Mouse (Mus musculus): ENCODE data around the gene Casp3.

The Casp3 gene

DNA sequence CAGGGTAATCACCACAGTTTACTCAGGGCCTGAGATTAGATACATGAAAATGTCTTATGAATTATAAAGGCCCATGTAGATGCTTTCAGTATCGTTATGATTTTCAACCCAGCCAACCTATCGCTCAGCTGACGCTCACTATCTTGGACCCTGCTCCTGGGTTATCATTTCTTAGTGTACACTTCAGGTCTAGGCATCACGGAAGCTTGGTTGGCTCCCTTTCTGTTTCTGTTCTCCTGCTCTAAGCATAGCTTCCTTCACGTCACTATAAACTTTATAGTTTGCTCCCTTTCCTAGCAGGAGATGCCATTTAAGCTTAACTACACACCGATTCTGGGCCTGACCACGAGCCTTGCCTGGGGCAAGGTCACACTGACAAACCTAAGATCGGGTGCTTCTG, 5.5 kb upstream of the Casp3 start:
- no peak for DNase-seq

DNA sequence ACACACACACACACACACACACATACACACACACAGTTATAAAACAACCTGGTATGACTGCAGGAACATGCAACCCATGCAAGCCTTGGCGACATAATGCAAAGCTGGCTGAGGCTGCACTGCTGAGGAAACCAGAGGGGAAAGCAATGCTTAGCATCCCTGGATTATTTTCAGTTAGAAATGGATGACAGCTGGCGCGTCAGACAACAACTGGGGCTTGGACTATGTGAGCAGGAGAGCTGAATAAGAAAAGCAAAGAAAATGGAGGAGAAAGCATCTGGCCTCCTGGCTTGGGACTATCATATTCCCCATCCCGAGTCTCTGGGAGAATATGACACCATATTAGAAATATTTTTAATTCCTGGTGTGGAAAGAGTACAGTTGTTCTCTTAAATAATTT, 4.2 kb upstream of the Casp3 start:
- DNase-seq = no peak

DNA sequence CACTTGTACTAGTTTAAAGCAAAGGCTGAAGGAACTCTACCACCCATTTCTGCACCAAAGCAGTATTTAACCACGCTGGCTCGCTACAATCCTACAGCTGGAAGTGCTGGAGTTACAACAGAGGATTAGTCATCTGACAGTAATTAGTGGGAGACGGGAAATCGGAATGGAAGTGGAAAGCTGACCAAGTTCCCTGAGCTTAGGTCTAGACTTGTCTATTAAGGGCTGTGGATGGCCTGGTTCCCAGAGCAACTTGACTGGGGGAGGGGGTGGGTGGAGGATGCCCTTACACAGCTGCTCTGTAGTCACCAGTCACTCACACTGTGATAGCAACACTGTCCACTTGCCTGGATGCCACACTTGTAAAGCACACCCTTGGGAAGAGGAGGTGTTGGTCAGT, 3.7 kb upstream of the Casp3 start:
- no peak for DNase-seq

DNA sequence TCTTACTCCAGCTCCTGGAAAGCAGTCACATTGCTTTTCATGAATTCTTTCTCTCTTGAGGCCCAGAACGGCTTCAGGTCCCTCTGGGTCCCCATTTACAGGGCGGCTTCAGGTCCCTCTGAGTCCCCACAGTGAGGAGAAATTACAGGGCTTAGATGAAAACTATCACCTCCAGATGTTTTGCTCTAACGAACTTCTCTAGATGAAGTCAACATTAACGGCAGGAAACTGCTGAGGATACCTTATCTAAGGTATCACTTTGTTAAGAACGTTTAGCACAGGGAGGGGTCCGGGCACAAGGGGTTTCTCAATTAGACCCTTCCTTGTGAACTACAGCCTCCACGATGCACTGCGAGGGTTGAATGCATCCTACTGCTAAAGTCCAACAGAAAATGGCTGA, 1.2 kb upstream of the Casp3 start:
- no peak for DNase-seq

DNA sequence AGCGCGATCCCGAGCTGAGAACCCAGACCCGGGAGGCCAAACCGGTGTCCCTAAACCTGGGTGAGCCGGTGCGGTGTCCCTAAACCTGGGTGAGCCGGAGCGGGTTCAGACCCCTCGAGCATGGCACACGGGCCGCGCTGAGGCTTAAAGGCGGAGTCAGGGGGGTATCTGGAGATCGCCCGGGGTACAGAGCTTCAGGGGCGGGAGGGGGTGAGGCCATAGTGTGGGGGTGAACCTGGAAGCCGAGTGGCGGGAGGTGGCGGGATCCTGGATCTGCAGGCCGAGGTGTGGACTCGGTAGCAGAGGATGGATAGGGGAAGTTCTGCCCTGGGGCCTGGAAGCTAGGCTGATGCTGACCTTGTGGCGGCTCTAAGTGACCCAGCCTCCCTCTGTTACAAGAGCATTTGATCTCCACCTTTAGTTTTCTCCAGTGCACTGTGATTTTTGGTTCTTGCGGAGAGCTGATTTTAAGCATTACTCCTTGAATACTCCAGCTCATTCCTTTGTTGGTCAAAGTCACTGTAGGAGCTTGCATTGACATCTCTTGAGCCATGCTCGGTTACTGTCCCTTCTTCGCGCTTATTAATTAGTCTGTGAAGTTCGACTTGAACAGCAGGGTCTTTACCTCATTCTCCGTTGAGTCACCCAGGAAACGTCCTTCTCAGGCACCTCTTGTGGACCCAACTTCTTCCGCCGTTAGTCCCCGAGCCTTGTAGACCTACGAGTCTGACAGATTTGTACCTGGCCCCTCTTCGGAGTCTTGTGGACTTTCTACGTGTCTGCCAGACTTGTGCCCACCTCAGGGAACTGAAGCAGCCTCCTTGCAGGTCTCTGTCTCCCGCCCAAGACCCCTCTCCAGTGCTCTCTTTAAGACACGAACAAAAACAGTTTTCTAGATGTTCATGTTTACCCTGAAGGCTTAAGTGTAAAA, 864 bp downstream of the Casp3 start:
- peak in 1 of 2 experiments; percentile 56 for DNase-seq

DNA sequence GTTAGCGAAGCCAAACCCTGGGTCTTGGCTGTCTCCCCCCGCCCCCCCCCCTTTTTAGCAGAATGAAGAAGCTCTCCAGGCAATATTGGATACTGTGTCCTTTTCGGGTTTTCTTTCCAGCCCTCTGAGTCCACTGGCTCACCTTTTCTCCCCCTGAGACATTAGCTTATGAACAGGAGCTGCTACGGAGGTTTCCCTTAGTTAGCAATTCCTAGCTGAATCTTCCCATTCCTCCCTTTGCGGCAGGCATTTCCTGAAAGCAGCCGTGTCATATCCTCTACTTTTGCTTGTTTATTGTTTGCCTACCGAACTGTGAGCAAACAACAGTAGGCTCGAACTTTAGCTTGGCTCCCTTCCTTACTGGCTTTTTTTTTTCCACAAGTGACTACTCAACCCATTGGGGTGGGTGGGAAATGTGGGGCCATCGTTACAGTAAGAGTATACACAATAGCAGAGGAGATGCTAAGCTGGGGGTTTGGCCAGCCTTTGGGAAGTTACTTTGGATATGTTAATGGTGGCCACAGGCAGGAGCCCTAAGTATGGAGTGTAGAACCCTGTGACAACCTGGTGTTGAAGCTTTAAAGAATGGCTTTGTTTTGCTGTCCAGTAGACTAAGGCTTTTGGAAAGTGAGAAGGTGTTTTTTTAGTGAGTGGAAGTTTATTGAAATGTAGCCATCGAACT, 1.7 kb downstream of the Casp3 start:
- no peak for DNase-seq

DNA sequence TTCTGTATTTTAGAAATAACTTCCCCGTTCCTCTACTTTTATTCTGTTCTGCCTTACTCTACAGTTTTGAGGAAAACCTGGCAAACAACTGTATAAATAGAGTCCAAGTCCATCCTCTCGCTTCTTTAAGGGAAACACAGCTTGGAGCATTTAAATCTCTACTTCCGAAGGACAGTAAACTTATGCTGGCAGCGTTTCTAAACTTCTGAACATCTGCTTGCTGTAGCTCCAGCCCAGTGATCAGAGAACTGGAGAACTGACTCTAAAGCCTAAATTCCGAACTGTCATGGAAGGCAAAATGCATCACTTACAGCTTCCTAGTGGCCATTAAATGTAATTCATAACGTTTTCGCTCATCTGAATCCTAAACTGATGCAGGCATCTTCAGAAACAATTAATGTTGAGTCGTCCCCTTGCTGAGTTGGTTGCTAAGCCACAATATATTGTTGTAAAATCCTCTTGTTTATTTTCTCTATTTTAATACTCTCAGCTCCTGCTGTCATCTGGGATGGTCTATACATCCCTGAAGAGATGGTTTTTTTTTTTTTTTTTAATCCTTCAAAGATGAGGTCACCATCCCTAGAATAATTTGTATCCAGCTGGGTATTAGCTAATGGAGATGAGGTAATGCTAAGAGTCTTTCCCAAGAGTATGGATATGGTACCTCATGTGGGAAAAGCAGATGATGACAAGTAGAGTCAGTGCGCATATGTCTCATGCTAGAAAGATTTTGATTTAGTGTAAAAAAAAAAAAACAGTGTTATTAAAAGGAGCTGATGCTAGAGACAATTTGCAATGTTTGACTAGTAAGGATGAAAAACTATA, 5.6 kb downstream of the Casp3 start:
- DNase-seq = no peak

DNA sequence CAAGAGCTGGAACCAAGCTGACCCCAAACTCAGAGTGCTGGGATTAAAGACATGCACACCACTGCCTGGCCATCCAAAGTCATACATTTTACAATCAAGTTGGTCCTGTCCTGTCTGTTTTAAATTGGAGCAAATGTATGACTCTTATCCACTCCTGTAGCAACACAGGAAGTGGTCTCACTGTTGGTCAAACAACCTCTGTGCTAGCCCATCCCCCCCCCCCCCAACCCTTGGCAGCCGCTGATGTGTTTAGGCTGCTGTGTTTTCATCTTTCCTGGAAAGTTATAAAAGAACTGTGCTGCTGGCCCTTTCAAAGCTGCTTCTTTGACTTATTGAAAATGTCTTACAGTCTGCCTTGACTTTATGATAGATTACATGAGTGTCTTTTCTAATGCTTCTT, 8.1 kb downstream of the Casp3 start:
- no peak for DNase-seq

DNA sequence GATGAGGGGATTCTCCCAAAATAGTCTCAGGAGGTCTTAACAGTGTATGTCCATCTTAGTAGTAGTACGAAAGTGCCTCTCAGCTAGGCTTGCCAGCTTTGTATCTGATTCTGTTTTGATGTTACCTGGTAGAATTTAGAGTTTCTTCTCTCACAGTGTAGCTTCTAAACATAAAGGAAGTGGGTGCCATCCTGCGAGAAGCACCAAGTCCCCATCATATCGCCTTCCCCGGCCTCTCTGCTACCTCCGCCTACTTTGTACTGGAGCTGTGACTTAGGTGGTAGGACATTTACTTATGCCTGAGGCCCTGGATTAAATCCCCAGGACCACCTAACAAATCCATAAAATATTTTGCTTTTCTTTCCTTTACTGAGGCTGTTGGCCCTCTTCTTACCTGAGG, 9.6 kb downstream of the Casp3 start:
- DNase-seq = no peak

DNA sequence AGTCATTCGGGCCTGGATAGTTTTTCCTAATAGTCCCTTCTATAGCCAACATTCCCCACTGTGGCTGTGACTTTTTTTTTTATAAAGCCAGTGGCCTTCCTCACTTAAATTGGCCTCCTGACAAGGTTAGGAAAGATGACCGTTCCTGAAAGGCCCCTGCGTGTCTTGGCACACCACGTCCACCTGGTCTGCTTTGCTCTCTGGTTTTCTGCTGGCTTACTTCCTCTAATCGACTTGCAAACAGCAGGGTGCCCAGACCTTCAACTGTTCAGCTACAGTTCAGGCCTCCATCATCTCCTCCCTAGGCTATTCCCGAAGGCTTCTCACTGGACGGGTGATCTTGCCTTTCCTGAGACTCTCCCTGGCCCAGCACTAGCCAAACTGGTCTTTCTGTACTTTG, 10.8 kb downstream of the Casp3 start:
- peak in 1 of 2 experiments; percentile 19 for DNase-seq

DNA sequence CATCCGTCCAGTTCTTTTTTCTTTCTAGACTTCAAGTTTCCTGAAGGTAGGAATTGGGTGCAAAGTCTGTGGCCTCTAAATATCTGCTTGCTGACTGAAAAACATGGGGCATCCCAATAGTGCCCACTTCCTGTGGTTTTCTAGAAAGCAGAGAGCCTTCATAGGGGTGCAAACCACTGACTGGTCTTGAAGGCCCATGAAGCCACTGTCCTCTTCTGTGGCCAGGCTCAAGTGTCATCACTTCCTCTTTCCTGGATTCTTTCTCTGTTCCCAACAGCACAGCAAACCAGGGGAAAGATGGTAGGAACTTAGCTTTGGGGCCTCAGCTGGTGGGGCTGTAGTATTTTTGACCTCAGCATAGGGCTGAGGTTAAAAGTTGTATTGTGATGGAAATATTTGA, 11.6 kb downstream of the Casp3 start:
- no peak for DNase-seq

DNA sequence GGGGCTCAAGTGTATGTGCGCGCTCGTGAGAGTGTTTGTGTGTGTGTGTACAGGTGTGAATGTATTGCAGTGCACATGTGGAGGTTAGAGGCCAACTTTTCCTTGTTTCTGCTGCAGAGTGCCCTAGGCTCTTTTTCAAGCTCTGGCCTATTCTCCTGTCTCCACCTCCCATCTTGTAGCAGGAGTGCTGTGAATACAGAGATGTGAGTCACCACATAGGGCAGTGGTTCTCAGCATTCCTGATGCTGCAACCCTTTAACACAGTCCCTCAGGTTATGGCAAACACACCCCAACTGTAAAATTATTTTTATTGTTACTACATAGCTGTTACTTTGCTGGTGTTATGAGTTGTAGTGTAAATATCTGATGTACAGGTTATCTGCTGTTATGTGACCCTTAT, 13.3 kb downstream of the Casp3 start:
- DNase-seq = no peak

DNA sequence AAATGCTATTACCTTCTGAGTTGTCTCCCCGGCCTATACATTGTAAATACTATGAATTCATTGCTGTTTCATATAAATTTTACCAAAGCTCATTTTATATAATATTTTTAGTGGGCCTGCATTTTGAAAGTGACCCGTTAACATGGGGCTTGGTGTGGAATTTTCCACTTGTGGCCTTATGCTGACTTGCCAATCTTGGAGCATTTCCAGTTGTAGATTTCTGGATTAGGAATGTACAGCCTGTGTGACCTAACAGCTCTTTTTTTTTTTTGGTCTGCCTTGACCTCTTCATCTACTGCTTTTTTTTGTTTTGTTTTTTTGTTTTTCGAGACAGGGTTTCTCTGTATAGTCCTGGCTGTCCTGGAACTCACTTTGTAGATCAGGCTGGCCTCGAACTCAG, 13.8 kb downstream of the Casp3 start:
- DNase-seq = no peak

DNA sequence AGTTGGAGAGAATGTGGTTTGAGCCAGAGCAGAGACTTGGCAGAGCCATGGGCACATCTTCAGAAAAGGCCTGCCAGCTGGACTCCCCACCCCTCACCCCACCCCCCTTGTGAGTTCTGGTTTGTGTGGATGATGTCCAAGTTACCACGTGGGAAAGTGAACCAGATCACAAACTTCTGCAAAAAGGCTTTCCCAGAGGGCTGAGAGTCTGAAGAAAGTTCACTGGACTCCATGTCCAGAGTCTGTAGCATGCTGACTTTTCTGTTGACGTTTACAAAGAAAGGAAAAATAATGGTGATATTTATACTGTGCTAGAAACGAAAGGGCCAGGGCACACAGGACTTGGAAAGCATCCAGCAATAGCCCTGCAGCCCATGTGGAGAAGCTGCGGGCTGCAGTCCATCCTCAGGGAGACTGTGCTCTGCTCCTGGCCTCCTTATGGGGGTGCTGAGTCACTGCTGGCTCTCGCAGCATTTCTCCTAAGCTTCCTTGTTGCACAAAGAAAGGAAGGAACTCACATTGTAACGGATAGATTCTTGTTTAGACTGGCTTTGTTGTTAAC, 22.0 kb downstream of the Casp3 start:
- peak; percentile 59 to 72 for DNase-seq

DNA sequence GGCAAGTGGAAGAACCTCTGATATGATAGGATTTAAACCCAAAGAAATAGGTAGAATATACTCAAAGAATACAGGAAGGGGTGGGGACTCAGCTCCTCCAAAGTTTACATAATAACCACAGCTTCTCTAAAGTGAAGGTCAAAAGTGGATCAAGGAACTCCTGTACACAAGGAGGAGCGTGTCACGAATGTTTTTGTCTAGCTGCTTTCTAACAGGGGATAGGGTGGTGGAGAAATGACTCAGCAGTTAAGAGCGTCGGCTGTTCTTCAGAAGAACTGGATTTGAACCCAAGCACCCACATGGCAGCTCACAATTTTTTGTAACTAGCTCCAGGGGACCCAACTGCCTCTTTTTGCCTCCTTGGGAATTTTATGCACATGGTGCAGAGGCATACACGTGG, 22.8 kb downstream of the Casp3 start:
- DNase-seq = no peak

DNA sequence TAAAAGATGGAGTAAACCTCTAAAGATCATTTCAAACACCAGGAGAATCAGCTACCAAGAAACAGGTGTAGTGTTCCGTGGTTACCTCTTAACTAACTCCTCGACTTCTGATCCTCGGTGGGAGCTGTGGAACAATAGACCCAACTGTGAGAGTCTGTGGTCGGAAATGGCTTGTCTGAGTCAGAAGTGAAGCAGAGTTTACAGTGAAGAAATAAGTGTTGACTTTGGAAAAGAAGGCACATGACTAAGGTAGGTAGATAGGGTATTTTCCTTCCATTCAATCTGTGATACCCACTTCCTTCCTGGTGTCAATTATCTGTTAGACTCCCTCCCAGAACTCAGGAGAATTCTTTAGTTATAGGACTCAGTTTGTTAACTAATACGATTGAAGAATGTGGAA, 24.2 kb downstream of the Casp3 start:
- DNase-seq = no peak

DNA sequence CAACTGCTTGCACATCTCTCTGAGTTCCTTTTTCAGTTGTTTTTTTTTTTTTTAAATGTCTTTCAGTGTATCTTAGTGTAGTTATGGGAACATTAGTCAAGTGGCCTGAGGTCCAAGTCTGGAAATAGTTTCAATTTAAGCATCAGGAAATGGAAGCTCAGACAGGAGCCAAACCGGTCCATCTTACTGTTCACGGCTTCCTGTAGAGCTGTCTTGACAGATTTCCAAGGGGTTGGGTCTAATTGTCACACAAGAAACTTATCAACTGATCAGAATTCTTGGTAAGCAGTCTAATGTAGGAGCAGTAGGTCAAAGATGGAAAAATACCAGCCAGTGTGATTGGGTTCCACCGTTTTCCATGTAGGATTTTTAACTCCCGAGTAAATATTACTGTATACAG, 31.3 kb downstream of the Casp3 start:
- DNase-seq = no peak

DNA sequence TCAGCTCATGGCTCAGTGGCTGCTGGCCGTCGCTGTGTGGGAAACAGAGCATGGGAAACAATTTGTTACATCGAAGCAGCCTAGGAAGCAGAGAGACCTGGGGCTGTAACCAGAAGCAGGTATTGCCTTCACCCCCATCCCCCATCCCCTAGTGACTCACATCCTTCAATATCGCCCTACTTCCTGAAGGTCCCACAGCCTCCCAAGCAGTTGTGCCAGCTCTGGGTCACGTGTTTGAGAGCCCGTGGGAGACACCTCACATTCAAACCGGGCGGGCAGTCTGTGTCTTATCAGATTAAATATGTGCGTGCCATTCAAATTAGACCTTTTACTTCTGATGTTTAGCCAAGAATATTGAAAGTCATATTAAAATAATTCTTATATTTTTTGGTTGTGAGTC, 34.8 kb downstream of the Casp3 start:
- no peak for DNase-seq

DNA sequence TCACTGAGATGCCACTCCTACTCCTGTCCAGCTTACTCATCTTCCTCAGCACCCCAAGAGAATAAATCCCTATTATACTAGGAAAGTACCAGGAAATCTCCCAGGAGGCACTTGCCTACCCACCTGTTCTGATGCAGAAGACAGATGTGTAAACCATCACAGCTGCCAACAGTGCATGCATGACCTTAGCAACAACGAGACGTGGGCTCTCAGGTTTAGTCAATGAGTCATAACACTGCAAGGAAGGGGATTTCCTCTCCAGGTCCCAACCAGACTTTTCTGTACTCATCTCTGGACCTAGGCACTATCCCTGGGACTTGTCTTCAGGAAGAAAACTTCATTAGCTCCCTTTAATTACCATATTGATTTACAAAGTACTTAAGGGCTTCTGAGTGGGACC, 38.8 kb downstream of the Casp3 start:
- no peak for DNase-seq

DNA sequence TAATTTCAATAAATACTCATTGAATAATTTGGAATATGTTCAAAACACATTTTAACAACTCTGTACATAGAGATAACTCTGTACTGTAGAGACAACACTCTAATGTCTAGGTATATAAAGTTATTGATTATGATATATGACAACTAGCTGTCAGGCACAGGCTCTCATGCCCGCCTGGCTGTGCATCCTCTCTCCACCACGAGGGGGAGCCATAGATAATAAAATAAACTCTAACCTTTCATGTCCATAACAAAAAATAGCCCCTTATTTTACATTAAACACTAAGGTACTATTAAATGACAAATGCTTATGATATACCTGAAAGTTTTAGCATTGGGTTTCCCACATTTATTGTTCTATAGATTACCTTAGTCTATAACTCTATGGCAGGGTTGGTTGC, 54.4 kb downstream of the Casp3 start:
- peak; percentile 79 to 80 for DNase-seq

DNA sequence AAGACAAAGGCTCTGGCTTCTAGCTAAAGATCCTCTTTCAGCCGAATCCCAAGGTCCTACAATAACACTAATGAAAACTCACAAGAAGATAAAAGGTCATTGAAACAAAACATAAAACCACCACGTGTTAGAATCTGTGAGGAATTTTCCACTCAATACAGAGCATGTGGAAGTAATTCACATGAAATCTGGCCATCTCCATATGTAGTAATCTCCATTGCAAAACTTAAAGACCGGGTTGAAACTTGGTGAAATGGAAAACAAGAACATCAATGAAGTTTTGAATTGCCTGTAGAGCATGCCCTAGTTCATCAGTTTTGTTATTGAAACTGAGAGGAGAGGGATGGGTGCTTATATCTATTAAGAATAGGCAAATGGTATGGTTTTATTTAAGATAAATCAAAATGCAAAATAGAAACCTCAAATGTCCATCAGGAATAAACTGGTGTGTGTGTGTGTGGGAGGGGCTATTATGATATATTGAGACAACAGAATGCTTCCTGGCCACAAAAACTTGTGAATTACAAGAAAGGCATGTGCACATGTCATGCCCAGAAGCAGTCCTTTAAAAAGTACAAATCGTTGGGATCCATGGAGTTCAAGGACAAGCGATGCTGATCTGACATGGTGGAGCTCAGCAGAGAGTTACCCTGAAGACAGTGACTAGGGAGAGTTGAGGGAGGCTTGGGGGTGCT, 63.7 kb downstream of the Casp3 start:
- DNase-seq = no peak

DNA sequence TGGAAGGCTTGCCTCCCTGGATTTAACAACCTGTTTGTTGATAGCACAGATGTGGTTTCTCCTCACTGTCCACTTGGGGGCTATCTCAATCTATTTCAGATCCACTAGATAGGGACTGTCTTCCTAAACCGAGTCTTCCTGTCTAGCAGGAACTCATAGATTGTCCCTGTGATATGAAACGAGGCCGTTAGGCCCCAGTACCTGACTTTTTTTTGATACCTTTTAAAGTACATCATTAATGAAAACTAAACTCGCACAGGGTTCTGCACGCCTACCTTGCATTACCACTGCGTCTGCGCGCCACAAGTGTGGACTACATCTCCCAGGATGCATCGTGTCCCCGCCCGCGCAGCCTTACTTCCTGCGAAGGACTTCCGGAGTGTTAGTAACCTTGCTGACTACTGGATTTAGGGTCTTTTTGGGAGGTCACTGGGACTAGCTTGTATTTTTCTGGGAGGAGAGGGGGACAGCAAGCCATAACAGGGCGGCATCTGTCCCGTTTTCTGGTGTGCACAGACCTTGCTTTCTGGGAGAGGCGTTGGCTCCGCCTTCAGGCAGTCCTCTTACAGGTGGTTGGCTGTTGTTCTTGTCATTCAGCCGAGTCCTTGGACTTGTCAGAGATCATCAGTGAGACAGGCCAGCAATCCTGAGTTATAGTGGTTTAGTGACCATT, 69.7 kb downstream of the Casp3 start:
- peak; percentile 92 to 94 for DNase-seq
